Mouse (Mus musculus) kidney, postnatal 4 days (tissue): ENCODE results near the gene Scnm1.
"Not testable (repeated sequence)": the region's sequence is repeated elsewhere in the genome, so short reads cannot be mapped to it uniquely, and the experiment has no call there.

ENCODE experiments used
- DNase-seq, 2 experiments: peaks; one replicate each; pipeline ENCODE4 v3.0.0; 2021; ENCODE audit warnings: mixed read lengths in 2 of 2

The Scnm1 gene

GRCm38 (mm10) chr3:95142617-95143011 lies 8.8 kb upstream of the Scnm1 start:
- DNase-seq = peak; percentile 92 to 93

DNA sequence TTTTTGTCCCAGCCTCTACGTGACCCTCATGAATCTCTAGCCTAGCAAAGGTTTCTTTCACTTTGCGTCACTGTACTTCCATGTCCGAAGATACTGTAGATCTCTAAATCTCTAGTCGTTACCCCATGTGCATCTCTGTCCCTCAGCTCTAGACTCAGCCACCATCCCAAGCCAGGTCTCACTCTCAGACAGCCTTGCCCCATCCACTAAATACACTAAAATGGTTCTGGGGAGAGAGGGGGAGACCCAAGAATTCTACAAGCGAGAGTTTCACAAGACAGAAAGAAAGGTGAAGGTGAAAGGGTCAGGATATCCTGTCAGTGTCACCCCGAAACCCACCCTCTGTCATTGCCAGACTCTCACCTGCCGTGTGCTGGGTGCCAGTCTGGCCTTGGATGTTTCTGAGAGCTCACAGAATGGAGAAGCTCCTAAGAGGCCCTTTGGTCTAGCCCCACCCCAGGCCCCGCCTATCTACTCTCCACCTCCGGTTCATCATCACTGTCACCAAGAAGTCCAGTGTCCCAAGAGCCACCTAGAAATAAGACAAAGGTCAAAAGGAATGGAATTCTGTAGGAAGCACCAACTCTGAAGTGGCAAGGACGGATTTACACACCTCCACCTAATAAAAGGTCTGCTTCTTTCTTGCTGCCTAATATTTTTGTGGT lies 8.3 kb upstream of the Scnm1 start, which contains the start of gene Tnfaip8l2:
Gene Tnfaip8l2 (minus strand): TSS at position 409 of the 665 bp plus-strand sequence.
- DNase-seq = no peak

GRCm38 (mm10) chr3:95141474-95141873 lies 7.7 kb upstream of the Scnm1 start:
- no peak for DNase-seq

DNA sequence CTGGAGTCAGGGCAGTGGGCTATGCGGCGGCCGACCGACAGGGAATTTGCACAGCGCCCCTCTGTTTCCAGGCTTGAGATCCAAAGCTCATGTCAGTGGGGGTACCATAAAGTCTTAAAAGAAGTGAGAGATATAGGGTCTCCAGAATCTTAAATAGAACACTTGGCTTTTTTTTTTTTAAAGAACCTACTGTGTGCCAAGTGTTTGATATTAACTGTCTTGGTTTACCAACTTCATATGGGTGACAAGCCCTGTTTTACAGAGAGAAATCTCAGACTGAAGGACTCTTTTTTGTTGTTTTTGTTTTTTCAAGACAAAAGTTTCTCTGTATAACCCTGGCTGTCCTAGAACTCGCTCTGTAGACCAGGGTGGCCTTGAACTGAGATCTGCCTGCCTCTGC lies 7.0 kb upstream of the Scnm1 start:
- no peak for DNase-seq

- no peak for DNase-seq
Measured at GRCm38 (mm10) chr3:95140289-95140595, 6.4 kb upstream of the Scnm1 start.

DNA sequence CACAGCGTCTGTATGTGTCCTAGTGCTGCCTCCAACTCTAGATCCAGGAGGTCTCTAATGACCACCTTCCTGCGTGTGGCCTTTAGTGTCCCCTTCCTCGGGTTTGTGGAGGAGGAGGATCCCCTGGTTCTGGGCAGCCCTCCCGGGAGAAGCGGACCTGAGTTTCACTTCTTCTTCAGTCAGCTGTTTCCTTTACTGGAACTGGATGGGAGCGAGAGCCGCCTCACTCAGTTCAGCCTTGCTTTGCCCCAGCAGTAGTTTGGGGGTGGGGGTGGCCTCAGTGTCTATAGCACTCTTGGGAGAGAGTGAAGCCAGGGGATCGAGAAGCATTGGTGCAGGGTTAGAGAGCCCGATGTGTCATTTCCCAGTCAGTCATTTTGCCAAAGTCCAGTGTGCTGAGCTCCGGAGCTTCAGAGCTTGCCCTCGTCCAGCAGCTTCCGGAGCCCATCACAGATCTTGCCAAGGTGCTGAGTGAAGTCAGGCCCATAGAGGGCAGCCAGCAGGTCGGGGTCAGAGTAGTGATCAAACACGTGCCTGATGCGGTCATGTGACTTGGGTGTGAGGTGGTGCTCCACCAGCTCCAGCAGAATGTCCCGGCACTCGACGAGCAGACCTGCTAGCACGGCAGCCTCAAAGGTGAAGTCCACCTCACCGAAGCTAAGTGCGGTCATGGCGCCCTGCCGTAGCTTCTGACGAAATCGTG lies 5.9 kb upstream of the Scnm1 start:
- no peak for DNase-seq

DNA sequence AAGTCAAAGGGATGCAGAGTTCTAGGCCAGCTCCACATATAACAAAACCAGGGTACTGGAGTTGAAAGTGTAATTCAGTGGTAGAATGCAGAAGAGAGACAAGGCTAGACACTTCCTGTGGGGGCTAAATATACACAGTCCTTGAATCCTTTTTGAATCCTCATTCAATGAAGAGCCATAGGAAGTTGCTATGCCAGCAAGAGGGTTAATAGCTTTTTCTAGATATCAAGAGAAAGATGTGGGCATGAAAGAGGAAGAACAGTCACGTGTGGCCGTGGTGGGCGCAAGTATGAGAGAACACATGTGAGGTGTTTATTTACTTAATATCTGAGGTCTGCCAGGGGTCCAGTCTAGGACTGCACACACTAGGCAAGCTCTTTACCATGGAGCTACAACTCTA lies 2.5 kb upstream of the Scnm1 start:
- DNase-seq = no peak

GRCm38 (mm10) chr3:95135433-95136052 lies 1.7 kb upstream of the Scnm1 start:
- no peak for DNase-seq

- peak; percentile 79 to 83 for DNase-seq
Measured at GRCm38 (mm10) chr3:95135023-95135422, 1.2 kb upstream of the Scnm1 start.

GRCm38 (mm10) chr3:95134133-95134532 lies 322 bp upstream of the Scnm1 start:
- DNase-seq = not testable (repeated sequence)

- no peak for DNase-seq
Measured at GRCm38 (mm10) chr3:95133176-95133575, 635 bp downstream of the Scnm1 start.

DNA sequence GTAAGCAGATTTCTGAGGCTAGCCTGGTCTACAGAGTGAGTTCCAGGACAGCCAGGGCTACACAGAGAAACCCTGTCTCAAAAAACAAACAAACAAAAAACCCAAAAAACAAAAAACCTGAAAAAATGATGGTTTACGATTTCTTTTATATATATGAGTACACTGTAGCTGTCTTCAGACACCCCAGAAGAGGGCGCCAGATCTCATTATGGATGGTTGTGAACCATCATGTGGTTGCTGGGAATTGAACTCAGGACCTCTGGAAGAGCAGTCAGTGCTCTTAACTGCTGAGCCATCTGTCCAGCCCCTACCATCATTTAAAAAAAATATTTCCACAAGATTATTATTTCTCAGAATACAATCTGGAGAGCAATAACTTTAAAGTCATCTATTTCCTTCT lies 1.4 kb downstream of the Scnm1 start:
- DNase-seq = not testable (repeated sequence)

GRCm38 (mm10) chr3:95130081-95130480 lies 3.7 kb downstream of the Scnm1 start:
- DNase-seq = no peak

DNA sequence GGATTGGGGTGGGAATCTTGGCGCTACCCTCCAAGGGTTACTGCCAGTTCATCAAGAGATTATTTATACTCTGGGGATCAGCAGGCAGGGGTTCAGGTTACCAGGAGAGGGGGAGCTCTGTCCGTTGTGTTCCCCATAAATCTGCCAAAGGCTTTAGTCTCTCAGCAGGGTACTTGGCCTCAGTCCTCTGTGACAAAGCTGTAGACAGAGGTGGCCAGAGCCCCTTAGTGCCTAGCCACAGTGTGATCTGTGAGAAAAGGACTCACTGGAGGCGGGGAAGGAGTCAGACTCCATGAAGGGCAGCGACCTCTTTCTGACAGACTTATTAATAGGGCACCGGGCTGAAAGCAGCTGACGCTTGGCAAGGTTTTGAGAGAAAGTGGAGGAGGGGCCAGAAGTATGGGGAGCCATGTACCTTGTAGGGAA lies 4.6 kb downstream of the Scnm1 start:
- DNase-seq = peak; percentile 44 to 67

DNA sequence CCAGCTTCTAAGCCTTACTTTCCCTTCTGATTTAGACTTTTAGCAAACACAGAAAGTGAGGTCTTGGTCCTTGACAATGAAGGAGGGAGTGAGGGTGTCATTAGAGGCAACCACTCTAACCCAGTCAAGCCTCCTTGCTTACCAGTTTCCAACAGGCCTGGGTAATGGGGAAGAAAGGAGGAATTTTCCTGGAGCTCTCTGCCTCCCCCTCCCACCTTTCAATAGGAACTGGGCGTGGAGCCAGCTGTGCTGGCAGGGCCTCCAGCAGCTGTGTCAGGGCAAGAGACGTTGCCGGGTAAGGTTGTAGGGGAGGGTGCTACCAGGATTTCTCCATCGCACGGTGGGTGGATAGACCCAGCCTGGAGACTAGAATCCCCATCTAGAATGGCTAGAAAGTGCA lies 8.8 kb downstream of the Scnm1 start:
- peak; percentile 68 to 77 for DNase-seq

DNA sequence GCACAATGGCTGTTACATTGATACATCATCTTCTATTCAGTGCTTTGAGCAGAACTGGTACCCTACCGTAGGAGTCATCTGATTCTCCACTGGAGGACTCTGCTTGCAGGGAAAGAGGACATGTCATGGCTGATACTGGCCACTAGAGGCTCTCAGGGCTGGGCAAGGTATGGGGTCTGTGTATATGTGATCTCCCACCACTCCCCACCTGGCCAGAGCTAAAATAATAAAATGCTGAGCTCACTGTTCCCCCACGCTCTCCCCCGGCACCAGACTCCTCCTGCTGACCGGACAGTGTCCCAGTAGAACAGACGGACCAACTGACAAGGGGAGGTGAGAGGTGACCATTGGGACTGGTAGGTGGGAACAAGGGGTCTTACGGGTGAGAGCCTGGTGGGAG lies 9.6 kb downstream of the Scnm1 start, which contains the start of gene Tmod4:
Gene Tmod4 (plus strand): TSS at position 231 of the 400 bp plus-strand sequence.
- peak; percentile 34 to 53 for DNase-seq

DNA sequence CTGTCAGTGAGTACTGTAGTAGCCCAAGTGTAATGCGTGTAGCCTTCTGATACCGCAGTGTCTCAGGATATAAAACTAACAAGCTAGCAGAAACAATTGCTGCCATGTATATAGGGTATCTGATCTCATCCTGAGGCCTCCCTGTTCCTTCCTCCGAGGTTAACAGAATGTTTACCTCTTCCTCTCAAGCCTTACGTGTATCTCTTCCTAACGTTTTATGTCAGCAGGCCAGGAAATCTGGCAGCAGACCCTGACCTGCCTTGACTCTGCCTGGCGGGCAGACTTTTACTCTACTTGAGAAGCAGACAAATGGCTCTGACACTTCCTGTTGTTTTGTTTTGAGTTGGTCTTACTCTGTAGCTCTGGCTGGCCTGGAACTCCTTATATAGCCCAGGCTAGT lies 12.2 kb downstream of the Scnm1 start:
- DNase-seq = peak in 1 of 2 experiments; percentile 35

- no peak for DNase-seq
Measured at GRCm38 (mm10) chr3:95117751-95118150, 16.1 kb downstream of the Scnm1 start.

- DNase-seq = no peak
Measured at GRCm38 (mm10) chr3:95112760-95113159, 21.1 kb downstream of the Scnm1 start.

DNA sequence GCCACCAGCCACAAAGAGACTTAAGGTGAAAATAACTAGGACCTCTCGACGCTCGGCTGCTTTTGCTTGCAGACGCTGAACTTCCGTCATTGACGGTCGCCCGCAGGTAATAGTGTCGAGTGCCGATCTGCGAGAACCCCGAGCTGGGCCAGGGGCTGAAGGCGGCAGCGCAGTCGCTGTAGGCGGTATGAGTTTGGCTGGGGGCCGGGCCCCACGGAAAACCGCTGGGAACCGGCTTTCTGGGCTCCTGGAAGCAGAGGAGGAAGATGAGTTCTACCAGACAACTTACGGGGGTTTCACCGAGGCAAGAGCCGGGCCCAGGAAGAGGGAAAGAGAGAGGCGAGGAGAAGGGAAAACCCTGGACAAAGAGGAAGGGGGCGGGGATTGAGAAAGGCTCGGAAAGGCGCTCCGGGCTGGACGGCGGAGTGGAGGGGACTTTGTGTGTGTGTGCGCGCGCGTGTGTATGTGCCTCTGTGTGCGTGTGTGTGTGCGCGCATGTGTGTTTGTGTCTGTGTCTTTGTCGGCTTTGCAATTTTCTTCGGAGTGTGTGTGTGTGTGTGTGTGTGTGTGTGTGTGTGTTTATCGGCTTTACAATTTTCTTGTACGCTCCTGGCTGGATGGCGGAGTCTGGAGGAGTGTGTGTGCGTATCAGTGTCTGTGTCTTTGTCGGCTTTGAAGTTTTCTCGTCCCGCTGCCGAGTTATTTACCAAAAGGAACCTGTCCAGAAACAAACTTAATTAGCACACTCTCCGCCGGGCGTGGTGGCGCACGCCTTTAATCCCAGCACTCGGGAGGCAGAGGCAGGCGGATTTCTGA lies 22.7 kb downstream of the Scnm1 start, which contains the start of gene Vps72:
Gene Vps72 (plus strand): TSS at position 112 of the 816 bp plus-strand sequence.
- peak; percentile 90 to 95 for DNase-seq

- DNase-seq = no peak
Measured at GRCm38 (mm10) chr3:95107898-95108297, 25.9 kb downstream of the Scnm1 start.

DNA sequence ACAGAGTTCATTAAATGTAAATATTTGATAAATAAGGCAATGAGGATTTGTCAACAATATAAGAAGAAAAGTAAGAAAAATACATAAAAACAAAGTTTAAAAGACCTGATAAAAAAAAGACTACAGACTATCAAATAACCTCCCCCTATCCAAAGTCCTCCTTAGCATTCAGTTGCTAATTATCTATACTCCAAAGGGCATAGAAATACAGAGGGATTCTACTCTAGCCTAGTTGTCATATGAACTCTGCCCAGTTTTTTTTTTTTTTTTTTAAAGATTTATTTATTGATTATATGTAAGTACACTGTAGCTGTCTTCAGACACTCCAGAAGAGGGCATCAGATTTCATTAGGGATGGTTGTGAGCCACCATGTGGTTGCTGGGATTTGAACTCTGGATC lies 26.5 kb downstream of the Scnm1 start:
- DNase-seq = not testable (repeated sequence)
